Mouse (Mus musculus): ENCODE measurements around the gene Tob1. TPM values are rescaled to one million over a fixed set of nuclear protein-coding genes. Genes with fewer than 3 reads are reported as not detected.
A peak's percentile ranks its signal among the peaks of the same experiment; 100 is the strongest.

Tob1 gene
- polyA plus RNA-seq, 1 experiment = 175 TPM

- H3K4me3 ChIP-seq (ENCODE audit: insufficient read depth, low read depth, low read length) = no peak overlapping the region
- H3K4me1 ChIP-seq (ENCODE audit: control insufficient read depth, insufficient read depth, insufficient read length, low read length) = peaks cover 9% of the 10 kb centered on the region
- peak overlapping the region; percentile 82 for H3K27ac ChIP-seq (replicated peaks; ENCODE audit: low read depth, low read length)
These were observed 28.5 kb upstream of the Tob1 start for GRCm38 (mm10) chr11:94182711-94183110.

GRCm38 (mm10) chr11:94183120-94183519 is 28.1 kb upstream of the Tob1 start:
- Histone ChIP-seq H3K27ac (replicated peaks; ENCODE audit: low read depth, low read length) (peak overlapping the region; percentile 82), H3K4me3 (ENCODE audit: insufficient read depth, low read depth, low read length) (no peak overlapping the region), H3K4me1 (ENCODE audit: control insufficient read depth, insufficient read depth, insufficient read length, low read length) (peaks cover 9% of the 10 kb centered on the region)

DNA sequence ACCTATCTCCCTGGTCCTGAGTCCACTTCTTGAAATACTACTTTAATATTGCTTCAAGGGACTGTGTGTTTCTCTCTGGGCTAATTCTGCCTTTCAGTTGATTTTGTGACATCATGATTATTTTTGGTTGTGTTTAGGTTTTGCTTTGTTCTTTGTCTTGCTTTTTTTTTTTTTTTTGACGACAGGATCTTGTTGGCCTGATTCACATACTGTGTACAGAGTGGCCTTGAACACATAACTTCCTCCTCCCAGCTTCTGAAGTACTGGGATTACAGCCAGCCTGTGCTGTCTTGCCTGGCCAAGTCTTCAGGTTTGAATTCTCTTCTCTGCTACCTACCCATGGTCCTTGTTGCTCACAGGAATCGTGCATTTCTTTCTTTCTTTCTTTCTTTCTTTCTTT is 27.6 kb upstream of the Tob1 start:
- Histone ChIP-seq H3K4me1 (ENCODE audit: control insufficient read depth, insufficient read depth, insufficient read length, low read length) (peaks cover 9% of the 10 kb centered on the region), H3K4me3 (ENCODE audit: insufficient read depth, low read depth, low read length) (no peak overlapping the region), H3K27ac (replicated peaks; ENCODE audit: low read depth, low read length) (peak overlapping the region; percentile 82; the same call in 1 of the 2 replicates)

DNA sequence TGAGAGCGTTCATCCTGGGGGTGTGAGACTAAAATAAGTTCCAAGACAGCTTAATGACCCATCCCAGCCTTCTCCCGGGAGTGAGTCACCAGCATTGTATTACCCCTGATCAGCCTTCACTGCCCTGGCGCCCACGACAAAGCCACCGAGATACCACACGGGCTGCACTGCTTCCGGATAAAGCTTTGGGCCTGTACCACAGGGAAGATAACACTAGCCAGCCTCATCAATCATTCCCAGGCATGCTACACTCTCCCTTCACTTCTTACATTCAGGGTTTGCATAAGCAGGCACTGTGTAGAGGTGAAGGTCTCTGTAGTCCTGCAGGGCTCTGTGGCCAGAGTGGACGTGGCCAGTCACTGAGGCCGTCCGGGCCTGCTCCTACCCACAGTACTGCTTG is 21.7 kb upstream of the Tob1 start:
- Histone ChIP-seq H3K4me3 (ENCODE audit: insufficient read depth, low read depth, low read length) (no peak overlapping the region), H3K27ac (replicated peaks; ENCODE audit: low read depth, low read length) (no peak overlapping the region), H3K4me1 (ENCODE audit: control insufficient read depth, insufficient read depth, insufficient read length, low read length) (0 out of 2 replicates have a peak, but pooled peaks cover 4% of the 10 kb centered on the region)

GRCm38 (mm10) chr11:94190665-94191064 is 20.6 kb upstream of the Tob1 start:
- Histone ChIP-seq H3K27ac (replicated peaks; ENCODE audit: low read depth, low read length) (no peak overlapping the region), H3K4me1 (ENCODE audit: control insufficient read depth, insufficient read depth, insufficient read length, low read length) (0 out of 2 replicates have a peak, but pooled peaks cover 4% of the 10 kb centered on the region), H3K4me3 (ENCODE audit: insufficient read depth, low read depth, low read length) (no peak overlapping the region)

GRCm38 (mm10) chr11:94193109-94193508 is 18.1 kb upstream of the Tob1 start:
- H3K4me1 ChIP-seq (ENCODE audit: control insufficient read depth, insufficient read depth, insufficient read length, low read length) = 0 out of 2 replicates have a peak, but pooled peaks cover 4% of the 10 kb centered on the region
- H3K4me3 ChIP-seq (ENCODE audit: insufficient read depth, low read depth, low read length) = no peak overlapping the region
- no peak overlapping the region for H3K27ac ChIP-seq (replicated peaks; ENCODE audit: low read depth, low read length)

DNA sequence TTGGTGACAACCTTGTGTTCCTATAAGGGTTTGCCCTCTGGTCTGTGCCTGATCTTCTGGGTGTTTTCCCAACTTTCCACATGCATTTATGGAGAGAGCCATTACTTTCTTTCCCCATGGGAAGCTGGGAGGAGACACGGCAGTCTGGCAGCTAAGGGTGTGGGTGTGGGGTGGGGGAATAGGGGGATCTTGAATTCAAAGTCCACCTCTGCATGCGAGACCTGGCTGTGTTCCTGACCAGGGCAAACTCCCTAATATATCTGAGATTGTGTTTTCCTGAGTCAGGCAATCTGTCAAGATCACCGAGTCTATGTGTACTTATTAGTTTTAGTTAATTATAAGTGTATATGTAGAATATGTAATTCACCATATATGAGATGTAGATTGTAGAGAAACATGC is 14.9 kb upstream of the Tob1 start:
- Histone ChIP-seq H3K4me3 (ENCODE audit: insufficient read depth, low read depth, low read length) (no peak overlapping the region), H3K4me1 (ENCODE audit: control insufficient read depth, insufficient read depth, insufficient read length, low read length) (0 out of 2 replicates have a peak, but pooled peaks cover 4% of the 10 kb centered on the region), H3K27ac (replicated peaks; ENCODE audit: low read depth, low read length) (no peak overlapping the region)

DNA sequence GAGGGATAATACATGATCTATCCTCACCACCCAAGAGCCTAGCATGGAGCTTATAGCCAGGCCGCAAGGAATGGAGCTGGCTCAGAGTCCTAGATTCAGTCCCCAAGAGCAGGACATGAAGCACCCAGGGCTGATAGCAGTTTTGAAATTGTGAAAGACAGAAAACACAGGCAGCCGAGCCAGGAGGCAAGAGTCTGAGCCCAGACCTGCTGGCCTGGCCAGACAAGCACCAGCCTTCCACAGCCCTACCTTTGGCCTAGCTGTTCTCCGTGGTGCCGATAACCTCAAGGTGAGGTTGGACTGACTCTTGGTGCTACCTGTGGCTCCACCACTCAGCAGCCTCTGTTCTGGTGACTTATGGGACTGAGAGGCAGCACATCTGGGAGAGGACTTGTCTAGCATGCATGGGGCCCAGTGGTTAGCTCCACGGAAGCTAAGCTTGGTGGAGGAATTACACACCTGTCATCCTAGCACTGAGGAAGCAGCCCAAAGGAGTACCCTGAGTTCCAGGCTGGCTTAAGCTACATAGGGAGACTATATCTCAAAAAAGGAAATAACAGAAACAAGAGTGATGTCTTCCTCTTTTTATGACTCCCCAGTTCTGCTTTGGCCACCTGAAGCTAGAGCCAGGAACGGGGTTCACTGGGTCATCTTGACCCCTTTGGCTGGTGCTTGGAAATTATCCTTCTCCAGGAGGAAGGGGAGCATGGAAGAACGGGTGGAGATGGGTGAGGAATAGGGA is 12.7 kb upstream of the Tob1 start:
- Histone ChIP-seq H3K27ac (replicated peaks; ENCODE audit: low read depth, low read length) (0 out of 2 replicates have a peak overlapping the region, but pooled peaks have one; percentile 6), H3K4me1 (ENCODE audit: control insufficient read depth, insufficient read depth, insufficient read length, low read length) (peaks cover 8% of the 10 kb centered on the region; the same call in 1 of the 2 replicates), H3K4me3 (ENCODE audit: insufficient read depth, low read depth, low read length) (no peak overlapping the region)

- Histone ChIP-seq H3K27ac (replicated peaks; ENCODE audit: low read depth, low read length) (no peak overlapping the region), H3K4me1 (ENCODE audit: control insufficient read depth, insufficient read depth, insufficient read length, low read length) (peaks cover 4% of the 10 kb centered on the region; the same call in 1 of the 2 replicates)
These were observed 11.5 kb upstream of the Tob1 start for GRCm38 (mm10) chr11:94199771-94200170.

DNA sequence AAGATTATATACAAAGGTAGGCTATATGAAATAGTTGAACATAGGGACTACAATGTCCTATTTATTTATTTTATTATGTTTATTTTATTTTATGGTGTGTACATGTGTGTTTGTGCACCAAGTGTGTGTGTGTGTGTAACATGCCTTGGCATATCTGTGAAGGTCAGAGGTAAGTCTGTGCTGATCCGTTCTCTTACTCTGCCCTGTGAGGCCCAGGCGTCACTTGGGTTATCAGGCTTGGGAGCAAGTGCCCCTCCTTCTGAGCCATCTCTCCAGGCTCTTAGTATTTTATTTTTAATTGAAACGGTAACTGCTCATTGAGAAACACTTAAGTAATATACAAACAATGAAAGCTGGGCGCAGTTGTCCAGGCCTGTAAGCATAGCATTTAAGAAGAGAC is 10.8 kb upstream of the Tob1 start:
- Histone ChIP-seq H3K4me1 (ENCODE audit: control insufficient read depth, insufficient read depth, insufficient read length, low read length) (peaks cover 4% of the 10 kb centered on the region; the same call in 1 of the 2 replicates), H3K4me3 (ENCODE audit: insufficient read depth, low read depth, low read length) (no peak overlapping the region), H3K27ac (replicated peaks; ENCODE audit: low read depth, low read length) (no peak overlapping the region)

More at GRCm38 (mm10) chr11:94199771-94200170, 11.5 kb upstream of the Tob1 start:
- H3K4me3 ChIP-seq (ENCODE audit: insufficient read depth, low read depth, low read length) = no peak overlapping the region

GRCm38 (mm10) chr11:94202106-94202505 is 9.1 kb upstream of the Tob1 start:
- no peak overlapping the region for H3K27ac ChIP-seq (replicated peaks; ENCODE audit: low read depth, low read length)
- H3K4me1 ChIP-seq (ENCODE audit: control insufficient read depth, insufficient read depth, insufficient read length, low read length) = peaks cover 6% of the 10 kb centered on the region; the same call in 1 of the 2 replicates
- H3K4me3 ChIP-seq (ENCODE audit: insufficient read depth, low read depth, low read length) = no peak overlapping the region

GRCm38 (mm10) chr11:94203066-94203465 is 8.2 kb upstream of the Tob1 start:
- Histone ChIP-seq H3K4me3 (ENCODE audit: insufficient read depth, low read depth, low read length) (no peak overlapping the region), H3K4me1 (ENCODE audit: control insufficient read depth, insufficient read depth, insufficient read length, low read length) (peaks cover 6% of the 10 kb centered on the region; the same call in 1 of the 2 replicates), H3K27ac (replicated peaks; ENCODE audit: low read depth, low read length) (peak overlapping the region; percentile 63)

- H3K4me1 ChIP-seq (ENCODE audit: control insufficient read depth, insufficient read depth, insufficient read length, low read length) = peaks cover 6% of the 10 kb centered on the region; the same call in 1 of the 2 replicates
- H3K4me3 ChIP-seq (ENCODE audit: insufficient read depth, low read depth, low read length) = no peak overlapping the region
- H3K27ac ChIP-seq (replicated peaks; ENCODE audit: low read depth, low read length) = no peak overlapping the region
These were observed 4.7 kb upstream of the Tob1 start for GRCm38 (mm10) chr11:94206398-94207114.

GRCm38 (mm10) chr11:94208811-94209675 is 2.2 kb upstream of the Tob1 start:
- no peak overlapping the region for H3K27ac ChIP-seq (replicated peaks; ENCODE audit: low read depth, low read length)
- no peak overlapping the region for H3K4me3 ChIP-seq (ENCODE audit: insufficient read depth, low read depth, low read length)

More at GRCm38 (mm10) chr11:94208811-94209675, 2.2 kb upstream of the Tob1 start:
- peaks cover 2% of the 10 kb centered on the region; the same call in 1 of the 2 replicates for H3K4me1 ChIP-seq (ENCODE audit: control insufficient read depth, insufficient read depth, insufficient read length, low read length)

All from brown adipose tissue, adult 24 weeks (tissue).